Mouse (Mus musculus) fat pad, adult 2 months (tissue): ENCODE data around the gene Preb.

Experiments used
- DNase-seq: peaks from one replicate; pipeline ENCODE4 v3.0.0-alpha.2; 2011; ENCODE audit warnings: low read depth, low spot score; ENCODE audit errors: extremely low read depth

Gene Preb

DNA sequence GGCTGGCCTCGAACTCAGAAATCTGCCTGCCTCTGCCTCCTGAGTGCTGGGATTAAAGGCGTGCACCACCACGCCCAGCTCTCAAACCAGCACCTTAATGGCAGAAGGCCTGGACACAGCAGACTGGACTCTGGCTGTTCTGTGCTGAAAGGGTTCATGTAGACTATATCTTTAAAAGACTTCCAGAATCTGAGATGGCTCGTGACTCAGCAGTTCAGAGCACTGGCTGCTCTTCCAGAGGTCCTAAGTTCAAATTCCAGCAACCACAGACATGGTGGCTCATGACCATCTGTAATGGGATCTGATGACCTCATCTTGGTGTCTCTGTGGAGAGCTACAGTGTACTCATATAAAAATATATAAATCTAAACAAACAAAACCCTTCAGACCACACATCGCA lies 58.3 kb downstream of the Preb start:
- no peak for DNase-seq
